Mouse (Mus musculus): ENCODE measurements around the gene Mettl3.

- no peak for TF ChIP-seq CTCF (IDR thresholded peaks at IDR 0.05; ENCODE audit: low read depth, low read length)
- no peak for TF ChIP-seq POLR2A (IDR thresholded peaks at IDR 0.05; ENCODE audit: borderline replicate concordance, low read depth, low read length)
These were observed 1.2 kb upstream of the Mettl3 start for GRCm38 (mm10) chr14:52306100-52306499.

All from bone marrow macrophage, adult 2 months (primary cell).